Mouse (Mus musculus) CD4-positive helper T cell, adult 2 months (primary cell): ENCODE results near the gene Unc119b.
"Not testable (repeated sequence)": the region's sequence is repeated elsewhere in the genome, so short reads cannot be mapped to it uniquely, and the experiment has no call there.

Experiments used
- DNase-seq: peaks from one replicate; pipeline ENCODE4 v3.0.0-alpha.2; 2012; ENCODE audit warnings: low read depth, missing footprints, low spot score

The Unc119b gene

GRCm38 (mm10) chr5:115158040-115158983, 23.5 kb upstream of the Unc119b start, which contains the start of gene Mlec:
Mlec (minus strand) TSS chr5:115158179.
- peak; percentile 99 for DNase-seq

- DNase-seq: peak; percentile 64
Measured at GRCm38 (mm10) chr5:115156933-115157589, 22.3 kb upstream of the Unc119b start.

GRCm38 (mm10) chr5:115156401-115156800, 21.6 kb upstream of the Unc119b start:
- DNase-seq: peak; percentile 57

GRCm38 (mm10) chr5:115155831-115156230, 21.1 kb upstream of the Unc119b start:
- peak; percentile 40 for DNase-seq

GRCm38 (mm10) chr5:115155156-115155631, 20.4 kb upstream of the Unc119b start:
- DNase-seq: no peak

- peak; percentile 48 for DNase-seq
Measured at GRCm38 (mm10) chr5:115152132-115152956, 17.6 kb upstream of the Unc119b start.

- peak; percentile 21 for DNase-seq
Measured at GRCm38 (mm10) chr5:115151457-115151856, 16.7 kb upstream of the Unc119b start.

GRCm38 (mm10) chr5:115150991-115151390, 16.2 kb upstream of the Unc119b start:
- DNase-seq: peak; percentile 74

- no peak for DNase-seq
Measured at GRCm38 (mm10) chr5:115149675-115150459, 15.1 kb upstream of the Unc119b start.

- DNase-seq: not testable (repeated sequence)
Measured at GRCm38 (mm10) chr5:115148872-115149271, 14.1 kb upstream of the Unc119b start.

GRCm38 (mm10) chr5:115148378-115148777, 13.6 kb upstream of the Unc119b start:
- DNase-seq: no peak

GRCm38 (mm10) chr5:115147388-115147787, 12.6 kb upstream of the Unc119b start:
- DNase-seq: no peak

GRCm38 (mm10) chr5:115146747-115147130, 12.0 kb upstream of the Unc119b start:
- DNase-seq: no peak

GRCm38 (mm10) chr5:115145976-115146746, 11.4 kb upstream of the Unc119b start:
- DNase-seq: no peak

- DNase-seq: no peak
Measured at GRCm38 (mm10) chr5:115145253-115145968, 10.6 kb upstream of the Unc119b start.

GRCm38 (mm10) chr5:115144471-115144870, 9.7 kb upstream of the Unc119b start:
- DNase-seq: no peak

GRCm38 (mm10) chr5:115143552-115143951, 8.8 kb upstream of the Unc119b start:
- no peak for DNase-seq

GRCm38 (mm10) chr5:115142166-115142697, 7.5 kb upstream of the Unc119b start:
- DNase-seq: no peak

GRCm38 (mm10) chr5:115140726-115141125, 6.0 kb upstream of the Unc119b start:
- no peak for DNase-seq
